Mouse (Mus musculus) gastrocnemius, adult 8-10 months (tissue): ENCODE measurements at regions not wholly inside any gene's neighbourhood (a gene's known extent, or its start where the extent isn't known, plus 50 kb on each side); places are given as distances from the start of the nearest gene placed in this dataset.
"Not testable (repeated sequence)": the region's sequence is repeated elsewhere in the genome, so short reads cannot be mapped to it uniquely, and the experiment has no call there.

Experiments
- DNase-seq, 2 experiments: peaks; one replicate each; pipeline ENCODE4 v3.0.0; 2022; ENCODE audit warnings: low spot score in 2 of 2

- no peak for DNase-seq
These were observed 50.9 kb upstream of the Sec61g start for GRCm38 (mm10) chr11:16559001-16559699.

- DNase-seq, result no peak
These were observed 53.4 kb upstream of the Sec61g start for GRCm38 (mm10) chr11:16561727-16562126.

GRCm38 (mm10) chr11:16589085-16589680, 80.9 kb upstream of the Sec61g start:
- peak in 1 of 2 experiments; percentile 35 for DNase-seq

- DNase-seq, result no peak
These were observed 82.3 kb upstream of the Sec61g start for GRCm38 (mm10) chr11:16590541-16590940.

GRCm38 (mm10) chr11:16591471-16591921, 83.2 kb upstream of the Sec61g start:
- DNase-seq, result peak; percentile 74 to 83

GRCm38 (mm10) chr11:16592006-16592405, 83.7 kb upstream of the Sec61g start:
- no peak for DNase-seq

GRCm38 (mm10) chr11:16592766-16593165, 84.5 kb upstream of the Sec61g start:
- no peak for DNase-seq

- DNase-seq, result no peak
These were observed 86.5 kb upstream of the Sec61g start for GRCm38 (mm10) chr11:16594832-16595231.

- no peak for DNase-seq
These were observed 89.0 kb upstream of the Sec61g start for GRCm38 (mm10) chr11:16597038-16597830.

GRCm38 (mm10) chr11:16602947-16603346, 94.7 kb upstream of the Sec61g start:
- DNase-seq, result peak; percentile 62

- DNase-seq, result no peak
These were observed 98.3 kb upstream of the Sec61g start for GRCm38 (mm10) chr11:16606435-16607214.

- not testable (repeated sequence) for DNase-seq
These were observed 99.7 kb upstream of the Sec61g start for GRCm38 (mm10) chr11:16607900-16608422.

- no peak for DNase-seq
These were observed 103.5 kb upstream of the Sec61g start for GRCm38 (mm10) chr11:16611741-16612140.

GRCm38 (mm10) chr11:16612524-16612923, 104.2 kb upstream of the Sec61g start:
- no peak for DNase-seq

GRCm38 (mm10) chr11:16619736-16620135, 111.5 kb upstream of the Sec61g start:
- DNase-seq, result peak in 1 of 2 experiments; percentile 17

GRCm38 (mm10) chr11:16623694-16624093, 115.4 kb upstream of the Sec61g start:
- no peak for DNase-seq

GRCm38 (mm10) chr11:16627294-16628085, 119.2 kb upstream of the Sec61g start:
- DNase-seq, result no peak

GRCm38 (mm10) chr11:16629410-16630129, 121.3 kb upstream of the Sec61g start:
- no peak for DNase-seq

- not testable (repeated sequence) for DNase-seq
These were observed 116.2 kb upstream of the Egfr start for GRCm38 (mm10) chr11:16635796-16636195.

- no peak for DNase-seq
These were observed 114.3 kb upstream of the Egfr start for GRCm38 (mm10) chr11:16637679-16638078.
